Mouse (Mus musculus): ENCODE measurements at regions not wholly inside any gene's neighbourhood (a gene's known extent, or its start where the extent isn't known, plus 50 kb on each side); places are given as distances from the start of the nearest gene placed in this dataset.

DNA sequence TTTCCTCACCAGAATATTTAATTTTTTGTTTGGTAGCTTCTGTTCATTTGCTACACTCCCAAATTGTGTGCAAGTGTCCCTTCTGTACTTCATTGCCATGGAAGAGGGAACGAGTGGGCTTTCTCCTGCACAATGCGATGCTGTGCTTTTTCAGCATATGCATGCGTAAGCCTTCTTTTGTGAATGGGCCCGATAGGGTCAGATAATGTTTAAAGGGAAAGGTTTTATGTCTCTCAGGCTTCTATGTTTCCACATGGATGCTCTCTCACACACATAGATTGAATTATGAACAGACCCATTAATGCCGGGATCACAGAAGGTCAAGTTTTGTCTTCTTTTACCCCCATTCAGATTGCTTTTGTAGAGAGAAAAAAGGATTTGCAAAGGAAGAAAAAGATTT lies 158.5 kb upstream of the Dnajc24 start:
- no peak for DNase-seq (ENCODE audit: low spot score)
- H3K36me3 ChIP-seq (ENCODE audit: control insufficient read depth, insufficient read depth, low read length) = no peaks in the 10 kb centered on the region
- H3K4me1 ChIP-seq (replicated peaks; ENCODE audit: control insufficient read depth, insufficient read depth, low read length) = no peaks in the 10 kb centered on the region
- H3K27me3 ChIP-seq (ENCODE audit: control insufficient read depth, insufficient read depth, low read length) = no peaks in the 10 kb centered on the region
- WGBS = 35% methylated on average over 5 of the region's 5 CpGs
- ATAC-seq (replicated peaks; ENCODE audit: low FRiP score) = no peak
- H3K27ac ChIP-seq (ENCODE audit: low read depth, low read length) = no peak overlapping the region
- no peak overlapping the region for H3K4me3 ChIP-seq (ENCODE audit: low read depth, low read length)
- no peak overlapping the region for H3K9ac ChIP-seq (ENCODE audit: low read length)
- no peak overlapping the region for H3K4me2 ChIP-seq (ENCODE audit: low read depth, low read length, severe bottlenecking)
- H3K9me3 ChIP-seq (ENCODE audit: control insufficient read depth, low read length) = no peaks in the 10 kb centered on the region

DNA sequence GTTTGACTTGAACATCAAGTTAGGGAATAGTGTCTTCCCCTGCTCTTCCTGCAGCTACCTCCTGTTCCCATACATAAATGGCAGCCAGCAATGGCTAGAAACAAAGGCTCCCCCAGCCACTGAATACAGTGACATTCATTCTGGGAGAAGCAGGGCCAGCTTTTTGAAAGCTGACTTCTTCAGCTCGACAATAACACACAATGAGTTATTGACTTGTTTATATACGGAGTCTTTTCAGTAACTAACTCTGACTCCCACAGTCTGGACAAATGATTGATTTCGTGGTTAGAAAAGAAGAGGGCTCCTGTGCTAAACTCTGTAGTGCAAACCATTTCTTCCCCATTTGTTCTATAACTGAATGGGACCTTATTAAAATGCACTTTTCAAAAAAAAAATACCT lies 146.4 kb upstream of the Dnajc24 start:
- Histone ChIP-seq H3K4me2 (ENCODE audit: low read depth, low read length, severe bottlenecking) (no peak overlapping the region), H3K4me3 (ENCODE audit: low read depth, low read length) (no peak overlapping the region), H3K36me3 (ENCODE audit: control insufficient read depth, insufficient read depth, low read length) (no peaks in the 10 kb centered on the region), H3K9me3 (ENCODE audit: control insufficient read depth, low read length) (no peaks in the 10 kb centered on the region), H3K27ac (ENCODE audit: low read depth, low read length) (no peak overlapping the region), H3K9ac (ENCODE audit: low read length) (no peak overlapping the region), H3K27me3 (ENCODE audit: control insufficient read depth, insufficient read depth, low read length) (no peaks in the 10 kb centered on the region), H3K4me1 (replicated peaks; ENCODE audit: control insufficient read depth, insufficient read depth, low read length) (no peaks in the 10 kb centered on the region)
- WGBS = 61% methylated on average over 3 of the region's 3 CpGs
- ATAC-seq (replicated peaks; ENCODE audit: low FRiP score) (no peak), DNase-seq (ENCODE audit: low spot score) (no peak)

DNA sequence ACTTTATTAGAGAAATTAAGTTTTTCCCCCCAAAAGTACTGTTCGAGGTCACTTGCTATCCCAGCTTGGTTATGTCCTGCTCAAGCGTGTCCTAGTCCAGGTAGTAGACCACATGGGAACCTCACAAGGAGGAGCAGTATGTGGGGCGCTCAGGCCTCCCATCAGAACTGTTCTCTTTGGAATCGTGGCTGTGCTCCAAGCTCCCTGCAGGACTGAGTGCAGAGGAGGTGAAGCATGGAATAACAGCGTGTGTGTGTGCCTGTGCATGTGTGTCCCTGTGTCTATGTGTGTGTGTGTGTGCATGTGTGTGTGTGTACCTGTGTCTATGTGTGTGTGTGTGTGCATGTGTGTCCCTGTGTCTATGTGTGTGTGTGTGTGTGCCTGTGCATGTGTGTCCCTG lies 137.6 kb upstream of the Dnajc24 start:
- WGBS = 93% methylated on average over 5 of the region's 5 CpGs
- H3K9me3 ChIP-seq (ENCODE audit: control insufficient read depth, low read length) = no peaks in the 10 kb centered on the region

DNA sequence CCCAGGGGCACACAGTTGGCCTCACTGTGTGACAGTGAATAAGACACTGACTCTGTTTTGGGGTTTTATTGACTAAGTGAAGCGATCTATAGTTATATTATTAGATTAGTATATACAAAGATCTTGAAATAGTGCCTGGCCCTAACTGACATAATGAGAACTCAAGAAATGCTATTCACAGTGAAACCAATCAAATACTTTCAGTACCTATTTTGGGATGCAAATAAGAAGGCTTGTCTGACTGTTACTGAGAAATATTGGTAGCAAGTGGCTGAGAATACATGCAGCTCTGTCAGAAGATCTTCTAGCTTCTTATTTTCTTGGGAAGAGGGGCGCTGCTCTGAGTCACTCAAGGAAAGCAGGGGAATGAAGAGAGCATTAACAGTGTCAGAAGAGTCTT lies 97.7 kb upstream of the Dnajc24 start:
- WGBS = 89% methylated on average over 2 of the region's 2 CpGs
- Histone ChIP-seq H3K4me2 (ENCODE audit: low read depth, low read length, severe bottlenecking) (no peak overlapping the region), H3K27ac (ENCODE audit: low read depth, low read length) (no peak overlapping the region), H3K36me3 (ENCODE audit: control insufficient read depth, insufficient read depth, low read length) (no peaks in the 10 kb centered on the region), H3K27me3 (ENCODE audit: control insufficient read depth, insufficient read depth, low read length) (no peaks in the 10 kb centered on the region), H3K4me1 (replicated peaks; ENCODE audit: control insufficient read depth, insufficient read depth, low read length) (no peaks in the 10 kb centered on the region), H3K4me3 (ENCODE audit: low read depth, low read length) (no peak overlapping the region), H3K9ac (ENCODE audit: low read length) (no peak overlapping the region), H3K9me3 (ENCODE audit: control insufficient read depth, low read length) (no peaks in the 10 kb centered on the region)
- no peak for DNase-seq (ENCODE audit: low spot score)
- no peak for ATAC-seq (replicated peaks; ENCODE audit: low FRiP score)

More for the DNA sequence above, 137.6 kb upstream of the Dnajc24 start:
- no peak overlapping the region for H3K4me2 ChIP-seq (ENCODE audit: low read depth, low read length, severe bottlenecking)
- no peaks in the 10 kb centered on the region for H3K27me3 ChIP-seq (ENCODE audit: control insufficient read depth, insufficient read depth, low read length)
- no peak for ATAC-seq (replicated peaks; ENCODE audit: low FRiP score)
- no peaks in the 10 kb centered on the region for H3K4me1 ChIP-seq (replicated peaks; ENCODE audit: control insufficient read depth, insufficient read depth, low read length)
- H3K36me3 ChIP-seq (ENCODE audit: control insufficient read depth, insufficient read depth, low read length) = no peaks in the 10 kb centered on the region
- DNase-seq (ENCODE audit: low spot score) = no peak
- no peak overlapping the region for H3K27ac ChIP-seq (ENCODE audit: low read depth, low read length)
- H3K9ac ChIP-seq (ENCODE audit: low read length) = no peak overlapping the region
- H3K4me3 ChIP-seq (ENCODE audit: low read depth, low read length) = no peak overlapping the region

DNA sequence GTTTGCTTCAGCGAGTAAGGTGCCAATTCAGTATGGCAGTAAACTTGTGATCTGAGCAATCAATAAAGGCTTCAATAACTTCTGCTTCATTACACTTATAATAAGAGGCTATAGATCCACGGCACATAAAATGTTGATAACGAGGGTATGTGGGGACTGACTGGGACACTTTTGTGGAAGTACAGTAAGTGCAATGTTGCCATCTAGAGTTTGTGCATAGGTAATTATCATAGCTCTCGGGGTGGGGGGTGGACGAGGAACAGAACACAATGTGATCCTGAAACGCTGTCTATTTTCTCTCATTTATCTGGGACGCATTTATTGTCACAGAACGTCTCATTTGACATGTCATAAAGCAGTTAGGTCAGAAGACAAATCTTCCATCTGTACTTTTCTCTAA lies 82.8 kb upstream of the Dnajc24 start:
- ATAC-seq (replicated peaks; ENCODE audit: low FRiP score) (no peak), DNase-seq (ENCODE audit: low spot score) (no peak)
- WGBS = 38% methylated on average over 8 of the region's 8 CpGs

DNA sequence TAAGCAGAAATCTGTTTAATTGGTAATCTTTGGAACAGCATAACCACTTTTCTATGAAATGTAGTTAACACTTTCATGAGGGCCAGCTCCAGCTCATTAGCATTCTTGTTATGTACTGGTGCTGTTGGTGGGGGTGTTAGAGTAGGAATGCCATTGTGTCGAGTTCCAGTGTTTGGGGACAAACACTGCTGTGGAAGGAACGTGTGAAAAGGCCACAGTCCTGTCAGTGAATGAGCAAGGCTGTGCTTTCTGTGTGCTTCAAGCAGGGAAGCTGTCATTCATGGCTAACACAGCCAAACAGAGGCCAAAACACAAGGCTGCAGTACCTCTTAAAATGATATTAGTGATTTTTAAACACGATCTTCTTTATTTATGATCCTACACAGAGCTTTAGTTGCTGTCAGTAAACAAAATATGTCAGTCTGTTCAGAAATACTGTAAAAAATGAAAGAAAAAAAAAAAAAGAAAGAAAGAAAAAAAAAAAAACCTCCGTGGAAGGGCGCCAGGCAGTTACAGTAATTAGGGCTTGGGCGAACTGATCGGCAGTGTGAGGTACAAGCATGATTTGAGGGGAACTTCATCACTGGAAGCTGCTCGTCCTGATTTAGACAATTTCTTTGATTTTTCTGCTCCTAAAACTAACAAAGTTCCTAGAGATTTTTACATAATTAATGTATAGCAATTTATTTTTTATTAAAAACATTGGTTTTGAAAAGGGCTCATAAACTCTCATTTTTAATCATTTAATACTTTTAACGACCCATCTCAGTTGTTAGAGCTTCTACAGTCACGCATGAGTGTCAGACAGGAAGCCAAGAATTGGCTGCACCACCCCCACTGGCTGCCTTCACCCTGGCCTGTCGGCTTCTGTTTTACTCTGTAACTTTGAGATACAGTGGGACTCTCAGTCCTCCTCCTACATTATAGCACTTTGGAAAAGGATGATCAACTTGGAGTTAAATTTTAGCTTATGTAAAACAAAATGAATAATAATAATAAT lies 80.8 kb upstream of the Dnajc24 start:
- Histone ChIP-seq H3K36me3 (ENCODE audit: control insufficient read depth, insufficient read depth, low read length) (no peaks in the 10 kb centered on the region), H3K4me1 (replicated peaks; ENCODE audit: control insufficient read depth, insufficient read depth, low read length) (peaks cover 4% of the 10 kb centered on the region; the same call in 1 of the 2 replicates), H3K27me3 (ENCODE audit: control insufficient read depth, insufficient read depth, low read length) (peaks cover 5% of the 10 kb centered on the region; the same call in 1 of the 2 replicates), H3K4me2 (ENCODE audit: low read depth, low read length, severe bottlenecking) (peak overlapping the region; percentile 34; the same call in 1 of the 2 replicates), H3K27ac (ENCODE audit: low read depth, low read length) (peak overlapping the region; percentile 54; the same call in 1 of the 2 replicates), H3K9ac (ENCODE audit: low read length) (no peak overlapping the region), H3K9me3 (ENCODE audit: control insufficient read depth, low read length) (no peaks in the 10 kb centered on the region), H3K4me3 (ENCODE audit: low read depth, low read length) (no peak overlapping the region)
- DNase-seq (ENCODE audit: low spot score) = peak; percentile 77
- ATAC-seq (replicated peaks; ENCODE audit: low FRiP score) = peak; percentile 95
- WGBS = 11% methylated on average over 11 of the region's 11 CpGs

More for the DNA sequence above, 82.8 kb upstream of the Dnajc24 start:
- Histone ChIP-seq H3K4me3 (ENCODE audit: low read depth, low read length) (no peak overlapping the region), H3K4me1 (replicated peaks; ENCODE audit: control insufficient read depth, insufficient read depth, low read length) (peaks cover 2% of the 10 kb centered on the region; the same call in 1 of the 2 replicates), H3K9ac (ENCODE audit: low read length) (no peak overlapping the region), H3K27ac (ENCODE audit: low read depth, low read length) (no peak overlapping the region), H3K27me3 (ENCODE audit: control insufficient read depth, insufficient read depth, low read length) (peaks cover 5% of the 10 kb centered on the region; the same call in 1 of the 2 replicates), H3K9me3 (ENCODE audit: control insufficient read depth, low read length) (no peaks in the 10 kb centered on the region), H3K4me2 (ENCODE audit: low read depth, low read length, severe bottlenecking) (no peak overlapping the region), H3K36me3 (ENCODE audit: control insufficient read depth, insufficient read depth, low read length) (no peaks in the 10 kb centered on the region)

DNA sequence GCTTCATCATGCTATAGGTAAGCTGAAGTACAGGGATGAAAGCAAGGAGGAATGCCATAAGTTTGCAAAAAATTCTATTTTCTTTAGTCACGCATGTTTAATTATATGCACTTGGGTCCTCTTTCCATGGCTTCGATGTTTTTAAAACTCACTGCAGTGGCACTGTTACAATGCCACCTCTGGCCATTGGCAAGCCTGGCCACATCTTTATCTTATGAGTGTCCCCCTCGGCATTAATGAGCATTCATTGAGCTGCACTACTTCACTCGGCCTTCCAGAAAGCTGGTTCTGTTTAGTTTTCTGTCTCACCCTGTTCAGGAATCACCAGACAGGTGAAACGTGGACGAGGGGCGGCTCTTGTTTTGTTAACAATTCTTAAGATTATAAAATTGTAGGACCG lies 79.7 kb upstream of the Dnajc24 start:
- H3K4me1 ChIP-seq (replicated peaks; ENCODE audit: control insufficient read depth, insufficient read depth, low read length) = peaks cover 4% of the 10 kb centered on the region; the same call in 1 of the 2 replicates
- peaks cover 5% of the 10 kb centered on the region; the same call in 1 of the 2 replicates for H3K27me3 ChIP-seq (ENCODE audit: control insufficient read depth, insufficient read depth, low read length)
- no peak overlapping the region for H3K9ac ChIP-seq (ENCODE audit: low read length)
- no peak overlapping the region for H3K4me3 ChIP-seq (ENCODE audit: low read depth, low read length)
- no peak overlapping the region for H3K4me2 ChIP-seq (ENCODE audit: low read depth, low read length, severe bottlenecking)
- H3K27ac ChIP-seq (ENCODE audit: low read depth, low read length) = peak overlapping the region; percentile 50; the same call in 1 of the 2 replicates
- WGBS = 37% methylated on average over 8 of the region's 8 CpGs
- no peaks in the 10 kb centered on the region for H3K9me3 ChIP-seq (ENCODE audit: control insufficient read depth, low read length)
- DNase-seq (ENCODE audit: low spot score) (no peak), ATAC-seq (replicated peaks; ENCODE audit: low FRiP score) (no peak)
- H3K36me3 ChIP-seq (ENCODE audit: control insufficient read depth, insufficient read depth, low read length) = no peaks in the 10 kb centered on the region

DNA sequence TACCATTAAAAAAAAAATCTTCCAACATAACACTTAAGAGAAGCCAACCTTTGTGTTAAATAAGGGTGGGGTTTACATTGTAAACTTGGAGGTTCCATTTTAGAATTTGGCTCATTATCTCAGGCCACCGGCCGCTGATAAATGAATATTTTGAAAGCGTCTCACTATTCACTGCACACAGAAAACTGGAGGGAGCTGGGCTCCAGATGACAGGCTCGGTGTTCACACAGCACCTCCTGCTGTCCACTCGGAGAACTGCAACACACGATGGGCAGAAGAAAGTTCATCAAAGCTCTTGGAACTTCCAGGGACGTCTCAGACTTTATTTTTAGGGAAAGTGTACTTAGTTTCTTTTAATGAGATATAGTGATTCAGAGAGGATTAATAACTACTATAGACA lies 78.6 kb upstream of the Dnajc24 start:
- H3K27ac ChIP-seq (ENCODE audit: low read depth, low read length) = no peak overlapping the region
- H3K4me2 ChIP-seq (ENCODE audit: low read depth, low read length, severe bottlenecking) = no peak overlapping the region
- H3K9me3 ChIP-seq (ENCODE audit: control insufficient read depth, low read length) = no peaks in the 10 kb centered on the region
- peaks cover 5% of the 10 kb centered on the region; the same call in 1 of the 2 replicates for H3K27me3 ChIP-seq (ENCODE audit: control insufficient read depth, insufficient read depth, low read length)
- H3K36me3 ChIP-seq (ENCODE audit: control insufficient read depth, insufficient read depth, low read length) = no peaks in the 10 kb centered on the region
- no peak overlapping the region for H3K4me3 ChIP-seq (ENCODE audit: low read depth, low read length)
- DNase-seq (ENCODE audit: low spot score) (peak; percentile 93), ATAC-seq (replicated peaks; ENCODE audit: low FRiP score) (no peak)
- under 1% methylated on average over 7 of the region's 7 CpGs for WGBS
- peaks cover 4% of the 10 kb centered on the region; the same call in 1 of the 2 replicates for H3K4me1 ChIP-seq (replicated peaks; ENCODE audit: control insufficient read depth, insufficient read depth, low read length)
- H3K9ac ChIP-seq (ENCODE audit: low read length) = no peak overlapping the region
